Mouse (Mus musculus) liver, postnatal 0 days (tissue): ENCODE data around the gene Slco4c1.

Source experiments
- CTCF ChIP-seq: sonication (generic); IDR thresholded peaks from 2 replicates; pipeline ENCODE4 v1.5.1; 2016; ENCODE audit warnings: antibody characterized with exemption, low read depth
- EP300 ChIP-seq: IDR thresholded peaks from 2 replicates; pipeline ENCODE4 v1.6.1; 2016; ENCODE audit warnings: antibody characterized with exemption, low read depth, mild to moderate bottlenecking

- TF ChIP-seq CTCF, result peak; percentile 71
- no peak for TF ChIP-seq EP300
Observed at GRCm38 (mm10) chr1:96846727-96847126, 25.2 kb downstream of the Slco4c1 start.
